Comparison of ENCODE assay signal across 8 mouse cellular contexts in genomic region chr13:78209611-78210028, GRCm38 (mm10). TPM values are rescaled to one million over a fixed set of nuclear protein-coding genes. Genes with fewer than 3 reads are reported as not detected.
DNase-seq lines count a peak whose midpoint lies in the region; ATAC-seq and TF ChIP-seq lines count a peak whose summit lies in the region.

No protein-coding gene starts in this region.

- H3K27me3 ChIP-seq in kidney, embryonic 14.5 days (ENCODE audit: control insufficient read depth, insufficient read depth, low read length) = peaks cover 8% of the 10 kb centered on the region; the same call in 1 of the 2 replicates
- peaks cover 74% of the 10 kb centered on the region for H3K27me3 ChIP-seq in heart, postnatal 0 days (ENCODE audit: control insufficient read depth, insufficient read depth, low read length)
- H3K27me3 ChIP-seq in midbrain, embryonic 11.5 days (ENCODE audit: control insufficient read depth, insufficient read depth, low read length) = peaks cover 9% of the 10 kb centered on the region; the same call in 1 of the 2 replicates

- 0 out of 2 replicates have a peak overlapping the region, but pooled peaks have one; percentile 19 for H3K27ac ChIP-seq in kidney, embryonic 14.5 days (ENCODE audit: low read depth, low read length)
- no peak overlapping the region for H3K27ac ChIP-seq in heart, postnatal 0 days (ENCODE audit: low read depth)
- H3K27ac ChIP-seq in midbrain, embryonic 11.5 days (ENCODE audit: low read depth, low read length) = peak overlapping the region; percentile 61

- H3K4me1 ChIP-seq in kidney, embryonic 14.5 days (ENCODE audit: control insufficient read depth, insufficient read depth, low read length) = peaks cover 21% of the 10 kb centered on the region; the same call in 1 of the 2 replicates
- peaks cover 3% of the 10 kb centered on the region; the same call in 1 of the 2 replicates for H3K4me1 ChIP-seq in heart, postnatal 0 days (ENCODE audit: control insufficient read depth, insufficient read depth)
- H3K4me1 ChIP-seq in midbrain, embryonic 11.5 days (ENCODE audit: control insufficient read depth, insufficient read depth, low read length) = peaks cover 50% of the 10 kb centered on the region

- no peak for TF ChIP-seq EP300 in heart, postnatal 0 days (IDR thresholded peaks at IDR 0.05; ENCODE audit: low read depth)

- H3K36me3 ChIP-seq in kidney, embryonic 14.5 days (ENCODE audit: control insufficient read depth, insufficient read depth, low read length) = no peaks in the 10 kb centered on the region
- no peaks in the 10 kb centered on the region for H3K36me3 ChIP-seq in heart, postnatal 0 days (replicated peaks; ENCODE audit: control insufficient read depth, insufficient read depth, low read length)
- no peaks in the 10 kb centered on the region for H3K36me3 ChIP-seq in midbrain, embryonic 11.5 days (ENCODE audit: control insufficient read depth, insufficient read depth, low read length)

- H3K9me3 ChIP-seq in kidney, embryonic 14.5 days (ENCODE audit: control insufficient read depth, low read length) = no peaks in the 10 kb centered on the region
- no peaks in the 10 kb centered on the region for H3K9me3 ChIP-seq in heart, postnatal 0 days (replicated peaks; ENCODE audit: control insufficient read depth, low read length)
- H3K9me3 ChIP-seq in midbrain, embryonic 11.5 days (ENCODE audit: control insufficient read depth, low read length) = no peaks in the 10 kb centered on the region

- peak overlapping the region; percentile 80 for H3K4me2 ChIP-seq in kidney, embryonic 14.5 days (replicated peaks; ENCODE audit: low read depth, low read length)
- H3K4me2 ChIP-seq in heart, postnatal 0 days (ENCODE audit: low read depth, low read length) = peak overlapping the region; percentile 72
- peak overlapping the region; percentile 77 for H3K4me2 ChIP-seq in midbrain, embryonic 11.5 days

- ATAC-seq in kidney, embryonic 14.5 days (ENCODE audit: low FRiP score, low TSS enrichment) = peak; percentile 10; the same call in 1 of the 2 replicates
- ATAC-seq in heart, postnatal 0 days (ENCODE audit: insufficient read depth, low read depth) = no peak
- peak; percentile 17; the same call in 1 of the 2 replicates for ATAC-seq in midbrain, embryonic 11.5 days (ENCODE audit: low FRiP score)
- ATAC-seq in erythroid progenitor cell, adult 5-6 weeks (replicated peaks; ENCODE audit: low FRiP score, poor library complexity, severe bottlenecking) = no peak
- ATAC-seq in megakaryocyte progenitor cell, adult 5-6 weeks (replicated peaks; ENCODE audit: poor library complexity) = no peak

- H3K9ac ChIP-seq in kidney, embryonic 14.5 days (ENCODE audit: low read depth, low read length) = peak overlapping the region; percentile 58
- H3K9ac ChIP-seq in heart, postnatal 0 days (replicated peaks; ENCODE audit: low read depth, low read length) = no peak overlapping the region
- peak overlapping the region; percentile 67 for H3K9ac ChIP-seq in midbrain, embryonic 11.5 days (ENCODE audit: low read length)

- 2% methylated on average over 12 of the region's 12 CpGs for WGBS in kidney, embryonic 14.5 days
- WGBS in heart, postnatal 0 days = 5% methylated on average over 12 of the region's 12 CpGs
- WGBS in midbrain, embryonic 11.5 days = under 1% methylated on average over 12 of the region's 12 CpGs

- peak overlapping the region; percentile 37 for H3K4me3 ChIP-seq in kidney, embryonic 14.5 days (ENCODE audit: low read length)
- H3K4me3 ChIP-seq in heart, postnatal 0 days (ENCODE audit: low read depth, low read length) = peak overlapping the region; percentile 44
- H3K4me3 ChIP-seq in midbrain, embryonic 11.5 days (ENCODE audit: low read depth, low read length) = peak overlapping the region; percentile 33

- no peak for DNase-seq in kidney, postnatal 10 days
- peak; percentile 39 for DNase-seq in embryo, embryonic 10 days (ENCODE audit: low spot score)
- no peak for DNase-seq in heart, postnatal 0 days (ENCODE audit: low spot score)
- DNase-seq in midbrain, embryonic 11.5 days (ENCODE audit: low spot score, missing footprints) = no peak
- no peak for DNase-seq in c-Kit-positive CD71-positive TER-119-positive erythroid progenitor cells, embryonic 14.5 days (ENCODE audit: low spot score)

- TF ChIP-seq CTCF in heart, postnatal 0 days (IDR thresholded peaks at IDR 0.05; ENCODE audit: low read depth) = no peak

RNA-seq across cellular contexts. Expression of gene Nr2f1, which starts 10.1 kb away (rescaled TPM):
- polyA plus RNA-seq in kidney, embryonic 14.5 days (2014; fragmentation: Nextera tagmentation; extraction: Ambion mirVana) = 26.8 and 36.9 TPM in 2 replicates
- 11.4 and 11.6 TPM in 2 replicates for total RNA-seq in heart, postnatal 0 days (2014; rRNA removed; ENCODE audit: low replicate concordance)
- polyA plus RNA-seq in heart, postnatal 0 days (2015; fragmentation: Nextera tagmentation; extraction: Ambion mirVana) = 2.0 and 2.3 TPM in 2 replicates
- polyA plus RNA-seq in midbrain, embryonic 11.5 days (2014; fragmentation: Nextera tagmentation; extraction: Ambion mirVana) = 69.9 and 82.3 TPM in 2 replicates
- total RNA-seq in erythroid progenitor cell, adult 5-6 weeks (2015; ENCODE audit: low replicate concordance) = not detected in 2 replicates
- total RNA-seq in erythroid progenitor cell, adult 5-6 weeks (2017; ENCODE audit: low replicate concordance) = not detected in 2 replicates
- total RNA-seq in megakaryocyte progenitor cell, adult 5-6 weeks (2015) = not detected in 2 replicates
- not detected in 2 replicates for total RNA-seq in megakaryocyte progenitor cell, adult 5-6 weeks (2017)

Comparison
In these comparisons a context has a peak if more than half of its experiments do, and no peak if none do; other contexts are left out.
1. ATAC-seq: peak in kidney, embryonic 14.5 days (single experiment) and midbrain, embryonic 11.5 days (single experiment); none in heart, postnatal 0 days (single experiment), erythroid progenitor cell, adult 5-6 weeks (single experiment) and megakaryocyte progenitor cell, adult 5-6 weeks (single experiment).
2. RNA of gene Nr2f1, which starts 10.1 kb away (total RNA-seq): 11.4 to 11.6 TPM in heart, postnatal 0 days; not detected in erythroid progenitor cell, adult 5-6 weeks and not detected in megakaryocyte progenitor cell, adult 5-6 weeks; every median in the first group is over 10 times any median in the second.
3. Peak in every context shown above with its lines, with median percentiles within 50 percentile points of each other: H3K4me2 ChIP-seq and H3K4me3 ChIP-seq.